Mouse (Mus musculus) hindbrain, embryonic 16.5 days (tissue): Measurements from ENCODE around the gene Atp6v1fnb. TPM values are rescaled to one million over a fixed set of nuclear protein-coding genes. Genes with fewer than 3 reads are reported as not detected.

ENCODE experiments used
- ATAC-seq: fragments of 200-750 bp; cut with Nextera tagmentation; 2 replicates; pipeline ENCODE4 v1.8.0; 2017; ENCODE audit warnings: moderate TSS enrichment, moderate library complexity
- H3K27ac ChIP-seq: fragments of 300-500 bp; sonication (generic); 2 replicates; pipeline ENCODE4 v1.5.1; 2014; ENCODE audit warnings: low read depth, mild to moderate bottlenecking, control low read depth, low read length, moderate library complexity
- H3K27me3 ChIP-seq: fragments of 300-500 bp; sonication (generic); replicated peaks from 2 replicates; pipeline ENCODE4 v1.6.1; 2014; ENCODE audit warnings: low read length; ENCODE audit not compliant: control insufficient read depth, insufficient read depth
- H3K36me3 ChIP-seq: fragments of 300-500 bp; sonication (generic); 2 replicates; pipeline ENCODE4 v1.6.1; 2014; ENCODE audit warnings: mild to moderate bottlenecking, low read length, moderate library complexity, mixed read lengths; ENCODE audit not compliant: control insufficient read depth, insufficient read depth
- H3K4me1 ChIP-seq: fragments of 300-500 bp; sonication (generic); 2 replicates; pipeline ENCODE4 v1.6.1; 2014; ENCODE audit warnings: low read depth, low read length; ENCODE audit not compliant: control insufficient read depth, insufficient read depth
- H3K4me2 ChIP-seq: fragments of 300-500 bp; sonication (generic); 2 replicates; pipeline ENCODE4 v1.6.1; 2014; ENCODE audit warnings: mild to moderate bottlenecking, low read length, control low read depth, moderate library complexity
- H3K4me3 ChIP-seq: fragments of 300-500 bp; sonication (generic); 2 replicates; pipeline ENCODE4 v1.5.1; 2014; ENCODE audit warnings: mild to moderate bottlenecking, low read length, control low read depth, moderate library complexity
- H3K9ac ChIP-seq: fragments of 300-500 bp; sonication (generic); 2 replicates; pipeline ENCODE4 v1.6.1; 2014; ENCODE audit warnings: low read depth, mild to moderate bottlenecking, control low read depth, low read length, moderate library complexity
- H3K9me3 ChIP-seq: fragments of 300-500 bp; sonication (generic); 2 replicates; pipeline ENCODE4 v1.6.1; 2014; ENCODE audit warnings: mild to moderate bottlenecking, low read length, moderate library complexity; ENCODE audit not compliant: control insufficient read depth
- WGBS: fragments of 180-500 bp; shearing (Covaris S2); extraction: QIAGEN DNeasy Blood & Tissue Kit; methylation state at CpG from one replicate; pipeline ENCODE4 v1.1.7; 2014; 5-methylcytosine and 5-hydroxymethylcytosine counted together
- polyA plus RNA-seq: library from polyadenylated mRNA; unstranded; fragments of >200 nt; fragmentation: Nextera tagmentation; extraction: Ambion mirVana; gene quantifications from 2 replicates; pipeline ENCODE4 v1.2.1, GENCODE M21; 2015

The Atp6v1fnb gene
- polyA plus RNA-seq: 0.56 TPM in 1 of 2 replicates, not detected in the other

DNA sequence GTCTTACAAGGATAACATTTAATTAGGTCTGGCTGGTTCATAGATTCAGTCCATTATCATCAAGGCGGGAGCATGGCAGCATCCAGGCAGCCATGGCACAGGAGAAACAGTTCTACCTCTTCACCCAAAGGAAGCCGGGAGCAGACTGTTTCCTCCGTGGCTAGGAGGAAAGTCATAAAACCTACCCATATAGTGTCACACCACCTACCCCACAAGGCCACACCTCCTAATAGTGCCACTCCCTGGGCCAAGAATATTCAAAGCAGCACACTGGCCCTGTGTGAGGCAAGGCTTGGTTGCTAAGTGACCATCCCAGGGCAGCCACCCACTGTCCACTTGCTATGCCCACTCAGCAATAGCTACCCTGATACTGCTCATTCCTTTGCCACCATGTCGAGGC lies at the start of gene Atp6v1fnb:
TSS of gene Atp6v1fnb (plus strand) at position 301 of the 400 bp plus-strand sequence.
- no peak for ATAC-seq
- WGBS: 87% methylated on average over 4 of the region's 4 CpGs
- H3K9me3 ChIP-seq: no peaks in the 10 kb centered on the region; the same call in 1 of the 2 replicates
- H3K4me3 ChIP-seq: no peak within 1 kb of the TSS
- peaks cover 10% of the 10 kb centered on the region for H3K4me1 ChIP-seq
- H3K27me3 ChIP-seq: no peaks in the 10 kb centered on the region
- no peak within 1 kb of the TSS for H3K27ac ChIP-seq
- peaks cover 18% of the 10 kb centered on the region for H3K36me3 ChIP-seq
- no peak within 1 kb of the TSS for H3K4me2 ChIP-seq
- no peak within 1 kb of the TSS for H3K9ac ChIP-seq

DNA sequence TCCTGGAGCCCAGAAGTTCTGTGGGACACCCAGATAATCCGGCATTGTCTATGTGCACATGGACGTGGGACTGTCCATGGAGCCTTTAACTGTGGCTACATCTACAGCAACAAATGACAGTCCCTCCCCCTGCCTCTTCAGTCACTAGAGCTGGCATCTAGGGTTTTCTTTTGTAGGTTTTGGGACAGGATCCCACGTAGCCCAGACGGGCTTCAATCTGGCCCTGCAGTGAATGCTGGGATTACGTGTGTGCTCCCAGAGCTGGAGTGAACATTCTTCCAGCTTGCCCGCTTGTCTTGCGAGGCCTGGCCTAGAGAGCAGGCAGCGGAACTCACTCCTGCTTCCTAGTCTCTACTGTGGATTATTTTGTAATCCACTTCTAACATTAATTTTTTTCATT lies 46.1 kb upstream of the Atp6v1fnb start:
- Histone ChIP-seq H3K4me2 (no peak overlapping the region), H3K4me1 (no peaks in the 10 kb centered on the region), H3K4me3 (no peak overlapping the region), H3K36me3 (peaks cover 5% of the 10 kb centered on the region; the same call in 1 of the 2 replicates), H3K9ac (no peak overlapping the region), H3K9me3 (no peaks in the 10 kb centered on the region), H3K27ac (no peak overlapping the region), H3K27me3 (no peaks in the 10 kb centered on the region)
- 85% methylated on average over 8 of the region's 8 CpGs for WGBS
- no peak for ATAC-seq

DNA sequence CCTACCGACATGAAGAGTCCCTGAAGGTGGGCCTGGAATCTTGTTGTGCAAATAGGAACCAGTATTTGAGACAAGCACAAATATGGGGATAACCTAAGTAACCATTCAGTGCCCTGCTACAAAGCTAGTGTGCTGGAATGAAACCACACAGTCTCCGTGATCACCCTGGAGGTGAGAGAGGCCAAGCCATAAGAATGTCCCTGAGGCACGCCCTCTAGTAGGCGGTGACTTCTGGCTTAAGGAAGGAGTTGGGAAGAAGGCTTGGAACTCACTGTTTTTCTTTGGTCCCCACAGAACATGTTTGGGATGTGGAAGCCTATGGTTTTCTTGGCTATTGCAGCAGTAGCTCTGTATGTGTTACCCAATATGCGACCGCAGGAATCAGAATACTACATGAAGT lies 44.9 kb upstream of the Atp6v1fnb start:
- H3K27me3 ChIP-seq: no peaks in the 10 kb centered on the region
- H3K36me3 ChIP-seq: peaks cover 5% of the 10 kb centered on the region; the same call in 1 of the 2 replicates
- no peak for ATAC-seq
- no peak overlapping the region for H3K4me3 ChIP-seq
- H3K4me2 ChIP-seq: no peak overlapping the region
- no peak overlapping the region for H3K27ac ChIP-seq
- H3K9ac ChIP-seq: no peak overlapping the region
- 82% methylated on average over 6 of the region's 6 CpGs for WGBS
- no peaks in the 10 kb centered on the region for H3K4me1 ChIP-seq
- H3K9me3 ChIP-seq: no peaks in the 10 kb centered on the region

DNA sequence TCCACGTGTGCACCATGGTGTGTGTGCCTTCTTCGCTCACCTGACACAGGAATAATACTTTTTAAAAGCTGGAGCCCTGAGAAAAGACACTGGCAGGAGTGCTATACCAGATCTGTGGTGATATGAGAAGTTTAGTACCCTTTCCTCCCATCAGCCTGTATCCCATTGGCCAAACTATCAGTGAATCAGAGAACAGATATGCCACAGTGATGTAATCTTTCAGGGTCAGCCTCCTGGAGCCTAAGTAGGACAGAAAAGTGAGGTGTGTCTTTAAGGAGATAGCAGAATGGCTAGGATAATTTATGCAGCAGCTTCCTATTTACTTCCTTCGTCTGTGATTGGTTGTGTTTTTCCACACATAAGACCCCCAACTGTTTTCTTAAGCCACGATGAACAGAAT lies 43.1 kb upstream of the Atp6v1fnb start:
- 59% methylated on average over 4 of the region's 4 CpGs for WGBS
- peaks cover 4% of the 10 kb centered on the region; the same call in 1 of the 2 replicates for H3K36me3 ChIP-seq
- H3K4me1 ChIP-seq: peaks cover 4% of the 10 kb centered on the region
- no peak overlapping the region for H3K9ac ChIP-seq
- ATAC-seq: no peak
- no peak overlapping the region for H3K27ac ChIP-seq
- H3K4me3 ChIP-seq: no peak overlapping the region
- no peak overlapping the region for H3K4me2 ChIP-seq
- no peaks in the 10 kb centered on the region for H3K9me3 ChIP-seq
- peaks cover 9% of the 10 kb centered on the region for H3K27me3 ChIP-seq

DNA sequence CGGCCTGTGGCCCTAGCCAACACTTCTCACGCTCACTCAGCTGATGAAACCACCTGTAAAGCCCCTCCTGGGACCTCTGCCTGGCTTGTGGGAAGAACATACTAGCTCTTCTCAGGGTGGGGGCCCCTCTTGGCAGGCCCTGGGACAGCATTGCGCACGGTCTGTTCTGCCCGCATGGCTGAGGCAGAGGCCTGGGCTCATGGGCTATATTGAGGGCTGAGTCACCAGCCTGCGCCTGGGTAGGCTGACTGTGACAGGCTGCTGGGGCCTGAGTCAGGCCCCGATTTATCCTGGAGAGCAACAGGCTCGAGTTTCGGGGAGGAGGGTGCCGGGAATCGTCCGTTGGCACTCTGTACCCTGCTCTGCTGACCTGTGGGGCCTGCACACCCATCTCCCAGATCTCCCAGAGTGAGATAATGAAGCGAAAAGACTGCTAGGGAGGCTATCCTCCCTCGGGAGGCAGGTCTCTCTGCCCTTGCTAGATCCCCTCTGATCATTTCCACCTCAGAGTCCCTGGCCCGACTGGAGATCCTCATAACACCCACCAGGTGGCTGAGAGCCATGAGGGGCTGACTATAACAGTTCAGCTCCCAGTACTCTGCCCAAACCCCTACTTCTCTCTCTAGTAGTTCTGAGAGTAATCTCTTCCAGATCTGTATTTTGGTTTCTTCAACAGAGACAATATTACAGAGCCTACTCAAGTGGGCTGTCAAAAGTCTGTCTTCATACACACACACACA lies 40.4 kb upstream of the Atp6v1fnb start:
- Histone ChIP-seq H3K4me2 (no peak overlapping the region), H3K27ac (no peak overlapping the region), H3K36me3 (no peaks in the 10 kb centered on the region), H3K4me1 (peaks cover 17% of the 10 kb centered on the region), H3K27me3 (peaks cover 18% of the 10 kb centered on the region), H3K9ac (no peak overlapping the region), H3K4me3 (no peak overlapping the region), H3K9me3 (no peaks in the 10 kb centered on the region)
- 54% methylated on average over 15 of the region's 15 CpGs for WGBS
- no peak for ATAC-seq

DNA sequence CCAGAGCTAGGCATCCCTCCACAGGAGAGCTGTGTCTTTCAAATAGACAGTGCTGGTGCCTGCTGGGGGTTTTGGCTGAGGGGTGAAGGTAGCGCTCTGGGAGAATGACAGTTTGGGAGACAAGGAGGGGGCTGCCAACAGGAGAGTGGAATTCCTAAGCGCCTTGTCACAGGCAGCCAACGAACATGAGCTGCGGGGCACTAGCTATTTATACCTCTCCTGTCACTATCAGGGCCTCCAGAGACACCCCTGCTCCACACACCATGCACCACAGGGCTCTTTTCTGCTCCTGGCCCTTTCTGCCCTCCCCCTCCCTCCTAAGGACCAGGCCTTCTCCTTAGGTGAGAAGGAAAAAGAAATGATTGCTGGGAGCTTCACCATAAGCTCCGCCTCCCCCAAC lies 39.8 kb upstream of the Atp6v1fnb start:
- no peaks in the 10 kb centered on the region for H3K9me3 ChIP-seq
- H3K9ac ChIP-seq: no peak overlapping the region
- no peak overlapping the region for H3K4me3 ChIP-seq
- H3K36me3 ChIP-seq: no peaks in the 10 kb centered on the region
- no peak overlapping the region for H3K27ac ChIP-seq
- H3K4me1 ChIP-seq: peaks cover 22% of the 10 kb centered on the region
- H3K27me3 ChIP-seq: peaks cover 18% of the 10 kb centered on the region
- WGBS: 20% methylated on average over 5 of the region's 5 CpGs
- ATAC-seq: no peak
- no peak overlapping the region for H3K4me2 ChIP-seq

DNA sequence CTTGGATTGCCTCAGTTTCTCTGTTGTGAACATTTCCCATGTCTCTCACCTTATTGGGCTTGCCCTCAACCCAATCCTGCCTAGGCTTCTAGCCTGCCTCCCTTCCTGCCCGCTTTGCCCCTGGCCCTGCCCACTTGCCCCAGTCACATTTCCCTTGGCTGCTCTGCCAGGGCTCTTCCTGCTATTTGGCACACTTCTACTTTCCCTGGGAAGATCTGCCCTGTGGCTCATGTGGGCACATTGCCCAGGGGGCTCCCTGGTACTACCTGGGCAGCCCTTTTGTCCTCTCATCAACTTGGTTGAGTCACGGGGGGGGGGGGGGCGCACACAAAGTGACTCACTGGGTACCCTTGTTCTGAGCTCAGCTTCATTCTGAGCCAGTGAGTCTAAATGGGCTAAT lies 39.1 kb upstream of the Atp6v1fnb start:
- H3K27me3 ChIP-seq: peaks cover 18% of the 10 kb centered on the region
- H3K4me2 ChIP-seq: no peak overlapping the region
- 28% methylated on average over 3 of the region's 3 CpGs for WGBS
- H3K27ac ChIP-seq: no peak overlapping the region
- no peaks in the 10 kb centered on the region for H3K9me3 ChIP-seq
- no peaks in the 10 kb centered on the region for H3K36me3 ChIP-seq
- H3K4me1 ChIP-seq: peaks cover 25% of the 10 kb centered on the region
- no peak overlapping the region for H3K9ac ChIP-seq
- ATAC-seq: no peak
- H3K4me3 ChIP-seq: no peak overlapping the region

DNA sequence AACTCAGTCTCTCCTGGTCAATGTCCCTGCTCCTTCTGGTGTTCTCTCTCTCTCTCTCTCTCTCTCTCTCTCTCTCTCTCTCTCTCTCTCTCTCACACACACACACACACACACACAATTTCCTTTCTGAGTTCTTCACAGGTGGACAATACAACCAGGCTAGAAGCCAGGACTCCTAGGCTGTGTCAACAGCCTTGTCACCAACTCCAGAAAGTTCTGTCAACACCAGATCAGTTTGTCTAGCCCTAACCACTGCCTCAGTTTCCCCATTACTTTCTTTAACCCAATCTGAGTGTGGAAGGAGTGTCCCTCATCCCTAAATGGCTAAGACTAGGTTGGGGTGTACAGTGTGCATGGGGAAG lies 38.6 kb upstream of the Atp6v1fnb start:
- H3K9me3 ChIP-seq: no peaks in the 10 kb centered on the region
- H3K4me2 ChIP-seq: peak overlapping the region; percentile 68
- H3K27ac ChIP-seq: no peak overlapping the region
- H3K4me3 ChIP-seq: peak overlapping the region; percentile 44
- no peaks in the 10 kb centered on the region for H3K36me3 ChIP-seq
- H3K4me1 ChIP-seq: peaks cover 25% of the 10 kb centered on the region
- peaks cover 18% of the 10 kb centered on the region for H3K27me3 ChIP-seq
- H3K9ac ChIP-seq: peak overlapping the region; percentile 58
- ATAC-seq: no peak

DNA sequence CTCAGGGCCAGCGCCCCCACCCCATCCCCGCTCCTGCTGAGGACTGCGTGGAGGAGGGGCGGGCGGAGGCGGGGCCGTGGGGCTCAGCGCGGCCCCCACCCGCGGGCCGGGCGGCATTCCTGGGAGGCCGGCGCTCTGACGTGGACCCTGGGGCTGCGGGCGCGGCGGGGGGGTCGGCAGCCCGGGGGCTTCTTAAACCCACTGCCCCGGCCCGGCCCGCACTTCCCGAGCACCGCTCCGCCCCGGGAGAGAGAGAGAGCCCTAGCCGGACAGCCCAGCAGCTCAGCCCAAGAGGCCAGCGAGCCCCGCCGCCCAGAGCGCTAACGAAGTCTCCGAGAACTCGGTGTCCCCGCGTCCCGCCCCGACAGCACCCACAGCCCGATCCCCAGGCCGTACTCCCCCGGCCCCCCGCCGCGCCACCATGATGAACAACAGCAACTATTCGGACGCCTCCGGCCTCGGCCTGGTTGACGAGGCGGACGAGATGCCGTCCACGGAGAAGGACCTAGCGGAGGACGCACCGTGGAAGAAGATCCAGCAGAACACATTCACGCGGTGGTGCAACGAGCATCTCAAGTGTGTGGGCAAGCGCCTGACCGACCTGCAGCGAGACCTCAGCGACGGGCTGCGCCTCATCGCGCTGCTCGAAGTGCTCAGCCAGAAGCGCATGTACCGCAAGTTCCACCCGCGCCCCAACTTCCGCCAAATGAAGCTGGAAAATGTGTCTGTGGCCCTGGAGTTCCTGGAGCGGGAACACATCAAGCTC lies 38.0 kb upstream of the Atp6v1fnb start, which contains the start of gene Flnc:
TSS of gene Flnc (plus strand) at position 219 of the 766 bp plus-strand sequence.
- Histone ChIP-seq H3K4me1 (peaks cover 25% of the 10 kb centered on the region), H3K9ac (peak within 1 kb of the TSS; percentile 58), H3K4me3 (peak within 1 kb of the TSS; percentile 44), H3K27ac (peak within 1 kb of the TSS; percentile 6), H3K27me3 (peaks cover 18% of the 10 kb centered on the region), H3K4me2 (peak within 1 kb of the TSS; percentile 68), H3K9me3 (no peaks in the 10 kb centered on the region), H3K36me3 (no peaks in the 10 kb centered on the region)
- no peak for ATAC-seq
- WGBS: 2% methylated on average over 65 of the region's 77 CpGs
